In the genomic region with DNA sequence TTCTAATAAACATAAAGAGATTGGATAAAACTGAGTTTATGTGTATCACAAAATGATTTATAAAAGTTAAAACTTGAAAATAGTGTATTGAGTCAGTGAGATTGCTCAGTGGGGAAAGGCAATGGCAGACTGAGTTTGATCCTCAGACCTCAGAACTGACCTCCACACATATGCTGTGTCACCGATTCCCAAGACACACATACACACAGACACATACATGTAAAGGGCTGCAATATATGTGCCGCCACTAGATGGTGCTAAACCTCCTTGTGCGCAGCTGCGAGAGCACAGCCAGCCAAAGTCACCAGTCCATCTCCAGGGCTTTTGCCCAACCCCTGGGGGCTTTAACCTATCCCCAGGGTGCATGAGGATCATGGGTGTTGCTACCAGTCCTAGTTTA, we compare ENCODE assay signal across 10 mouse cellular contexts. TPM values are rescaled to one million over a fixed set of nuclear protein-coding genes. Genes with fewer than 3 reads are reported as not detected.
DNase-seq lines count a peak whose midpoint lies in the region; ATAC-seq and TF ChIP-seq lines count a peak whose summit lies in the region.
"Not testable (repeated sequence)": the region's sequence is repeated elsewhere in the genome, so short reads cannot be mapped to it uniquely, and the experiment has no call there.
"Had no signal": no experiment of that assay in that cellular context is flagged by ENCODE, and none has a peak within 500 bp of the region (broad histone marks: within the 10 kb centered on the region; RNA-seq: fewer than 3 reads in every experiment).

No protein-coding gene starts in this region.

- not testable (repeated sequence) for H3K4me2 ChIP-seq in forebrain, embryonic 12.5 days; heart, embryonic 11.5 days; hindbrain, postnatal 0 days (ENCODE audit: low read depth, low read length); kidney, embryonic 16.5 days (replicated peaks; ENCODE audit: low read depth, low read length); liver, embryonic 15.5 days; neural tube, embryonic 12.5 days (replicated peaks)

- not testable (repeated sequence) for H3K27ac ChIP-seq in forebrain, embryonic 12.5 days; heart, embryonic 11.5 days (ENCODE audit: low read depth, low read length); hindbrain, postnatal 0 days; kidney, embryonic 16.5 days (ENCODE audit: low read length); liver, embryonic 15.5 days (replicated peaks); neural tube, embryonic 12.5 days

- ATAC-seq in CD4-positive, CD25-positive, alpha-beta regulatory T cell, adult 4 months, result peak; percentile 64
- peak; percentile 53; the same call in 1 of the 2 replicates for ATAC-seq in forebrain, embryonic 12.5 days (ENCODE audit: low FRiP score)
- ATAC-seq in heart, embryonic 11.5 days (replicated peaks; ENCODE audit: insufficient number of reproducible peaks, low FRiP score, low TSS enrichment), result peak; percentile 49; the same call in 1 of the 2 replicates
- ATAC-seq in hindbrain, postnatal 0 days, result peak; percentile 27; the same call in 1 of the 2 replicates
- peak; percentile 67; the same call in 1 of the 2 replicates for ATAC-seq in kidney, embryonic 16.5 days (ENCODE audit: low FRiP score, low TSS enrichment)
- ATAC-seq in liver, embryonic 15.5 days (ENCODE audit: insufficient read depth), result peak; percentile 56
- peak; percentile 85 for ATAC-seq in megakaryocyte-erythroid progenitor cell, adult 5-6 weeks (replicated peaks; ENCODE audit: low FRiP score, low TSS enrichment, poor library complexity, severe bottlenecking)
- ATAC-seq in neural tube, embryonic 12.5 days (ENCODE audit: low FRiP score, low read depth), result peak; percentile 86; the same call in 1 of the 2 replicates

- not testable (repeated sequence) for H3K4me1 ChIP-seq in forebrain, embryonic 12.5 days; heart, embryonic 11.5 days (ENCODE audit: control insufficient read depth, insufficient read depth, low read length); hindbrain, postnatal 0 days (ENCODE audit: insufficient read depth, low read length); kidney, embryonic 16.5 days (ENCODE audit: insufficient read depth, low read length); liver, embryonic 15.5 days (replicated peaks); neural tube, embryonic 12.5 days

- H3K9ac ChIP-seq in forebrain, embryonic 12.5 days; heart, embryonic 11.5 days (ENCODE audit: low read depth, low read length); hindbrain, postnatal 0 days (replicated peaks; ENCODE audit: low read length); kidney, embryonic 16.5 days (replicated peaks; ENCODE audit: low read length); liver, embryonic 15.5 days; neural tube, embryonic 12.5 days: not testable (repeated sequence)

- TF ChIP-seq CTCF in hindbrain, postnatal 0 days (IDR thresholded peaks at IDR 0.05; ENCODE audit: low read depth), result not testable (repeated sequence)

- not testable (repeated sequence) for H3K36me3 ChIP-seq in forebrain, embryonic 12.5 days (replicated peaks); heart, embryonic 11.5 days (ENCODE audit: control insufficient read depth, insufficient read depth, low read length); hindbrain, postnatal 0 days (ENCODE audit: insufficient read depth, low read length); kidney, embryonic 16.5 days (ENCODE audit: insufficient read depth, low read length); liver, embryonic 15.5 days (replicated peaks); neural tube, embryonic 12.5 days

- H3K27me3 ChIP-seq in forebrain, embryonic 12.5 days; heart, embryonic 11.5 days (ENCODE audit: control insufficient read depth, insufficient read depth, low read length); hindbrain, postnatal 0 days (ENCODE audit: insufficient read depth, low read length); kidney, embryonic 16.5 days (ENCODE audit: insufficient read depth, low read length); liver, embryonic 15.5 days; neural tube, embryonic 12.5 days (replicated peaks): not testable (repeated sequence)

- not testable (repeated sequence) for DNase-seq in hindbrain, postnatal 0 days (ENCODE audit: low spot score)

- H3K4me3 ChIP-seq in forebrain, embryonic 12.5 days (replicated peaks); heart, embryonic 11.5 days (ENCODE audit: low read depth, low read length); hindbrain, postnatal 0 days (ENCODE audit: low read length); kidney, embryonic 16.5 days (ENCODE audit: low read length); liver, embryonic 15.5 days (replicated peaks); neural tube, embryonic 12.5 days: not testable (repeated sequence)

- not testable (repeated sequence) for H3K9me3 ChIP-seq in forebrain, embryonic 12.5 days; heart, embryonic 11.5 days (replicated peaks; ENCODE audit: control insufficient read depth, low read length); hindbrain, postnatal 0 days (ENCODE audit: low read length); kidney, embryonic 16.5 days (ENCODE audit: low read length); liver, embryonic 15.5 days (replicated peaks); neural tube, embryonic 12.5 days

- no CpG with 5 or more reads among the region's 4 CpGs for WGBS in forebrain, embryonic 12.5 days
- no CpG with 5 or more reads among the region's 4 CpGs for WGBS in heart, embryonic 11.5 days (ENCODE audit: insufficient replicate concordance)
- no CpG with 5 or more reads among the region's 4 CpGs for WGBS in hindbrain, postnatal 0 days
- WGBS in kidney, embryonic 16.5 days, result no CpG with 5 or more reads among the region's 4 CpGs
- WGBS in liver, embryonic 15.5 days (ENCODE audit: insufficient replicate concordance), result no CpG with 5 or more reads among the region's 4 CpGs
- WGBS in neural tube, embryonic 12.5 days, result no CpG with 5 or more reads among the region's 4 CpGs

RNA-seq across cellular contexts. Expression of gene Gvin1, which starts 1.4 kb away (rescaled TPM):
- polyA plus RNA-seq in CD4-positive, CD25-positive, alpha-beta regulatory T cell, adult 4 months (2017; shearing (Covaris generic)), result 100 to 1,000 TPM; 112 to 113 TPM
- 0.08 and 0.23 TPM in 2 replicates for polyA plus RNA-seq in forebrain, embryonic 12.5 days (2016; fragmentation: Nextera tagmentation; extraction: Ambion mirVana)
- 0.31 and 0.60 TPM in 2 replicates for polyA plus RNA-seq in heart, embryonic 11.5 days (2014; fragmentation: Nextera tagmentation; extraction: Ambion mirVana)
- 0.26 and 0.65 TPM in 2 replicates for total RNA-seq in hindbrain, postnatal 0 days (2014; rRNA removed)
- polyA plus RNA-seq in hindbrain, postnatal 0 days (2015; fragmentation: Nextera tagmentation; extraction: Ambion mirVana), result 0.09 and 0.16 TPM in 2 replicates
- 0.12 and 0.68 TPM in 2 replicates for polyA plus RNA-seq in kidney, embryonic 16.5 days (2015; fragmentation: Nextera tagmentation; extraction: Ambion mirVana)
- polyA plus RNA-seq in liver, embryonic 15.5 days (2015; fragmentation: Nextera tagmentation; extraction: Ambion mirVana), result 0.58 and 0.67 TPM in 2 replicates
- 2.4 and 4.2 TPM in 2 replicates for total RNA-seq in megakaryocyte-erythroid progenitor cell, adult 5-6 weeks (2014; fragmentation: Nextera tagmentation)
- total RNA-seq in megakaryocyte-erythroid progenitor cell, adult 5-6 weeks (2017), result 19.0 and 19.1 TPM in 2 replicates
- polyA plus RNA-seq in neural tube, embryonic 12.5 days (2016; fragmentation: Nextera tagmentation; extraction: Ambion mirVana), result 0.19 TPM in 1 of 2 replicates, not detected in the other
- total RNA-seq: ES-E14 had no signal
- polyA plus RNA-seq: Patski had no signal

Comparison
In these comparisons a context has a peak if more than half of its experiments do, and no peak if none do; other contexts are left out.
1. ATAC-seq: peak in every context shown above with its lines; median percentile 86 in neural tube, embryonic 12.5 days; 85 in megakaryocyte-erythroid progenitor cell, adult 5-6 weeks; 67 in kidney, embryonic 16.5 days; 64 in CD4-positive, CD25-positive, alpha-beta regulatory T cell, adult 4 months; 56 in liver, embryonic 15.5 days; 53 in forebrain, embryonic 12.5 days; 49 in heart, embryonic 11.5 days; 27 in hindbrain, postnatal 0 days.
2. RNA of gene Gvin1, which starts 1.4 kb away (polyA plus RNA-seq): 112 to 113 TPM in CD4-positive, CD25-positive, alpha-beta regulatory T cell, adult 4 months; 0.58 to 0.67 TPM in liver, embryonic 15.5 days, 0.31 to 0.60 TPM in heart, embryonic 11.5 days, 0.08 to 0.23 TPM in forebrain, embryonic 12.5 days, 0.12 to 0.68 TPM in kidney, embryonic 16.5 days, 0.09 to 0.16 TPM in hindbrain, postnatal 0 days and 0.19 TPM in neural tube, embryonic 12.5 days; every median in the first group is over 10 times any median in the second.